Mouse (Mus musculus) neural tube, embryonic 10.5 days (tissue): Measurements from ENCODE around the gene Cyp2j5.
"Not testable (repeated sequence)": the region's sequence is repeated elsewhere in the genome, so short reads cannot be mapped to it uniquely, and the experiment has no call there.

Experiments
- DNase-seq: peaks from one replicate; pipeline ENCODE4 v3.0.0-alpha.2; 2017; ENCODE audit warnings: low spot score; ENCODE audit errors: extremely low spot score

Gene Cyp2j5

GRCm38 (mm10) chr4:96663991-96664390, at the start of gene Cyp2j5:
Gene Cyp2j5 (minus strand): TSS chr4:96664154.
- no peak for DNase-seq

- no peak for DNase-seq
Measured at GRCm38 (mm10) chr4:96705281-96705951, 41.5 kb upstream of the Cyp2j5 start.

- DNase-seq, result no peak
Measured at GRCm38 (mm10) chr4:96698218-96698561, 34.2 kb upstream of the Cyp2j5 start.

- DNase-seq, result peak; percentile 22
Measured at GRCm38 (mm10) chr4:96697511-96698217, 33.7 kb upstream of the Cyp2j5 start.

GRCm38 (mm10) chr4:96696614-96697360, 32.8 kb upstream of the Cyp2j5 start:
- DNase-seq, result peak; percentile 59

- DNase-seq, result no peak
Measured at GRCm38 (mm10) chr4:96687358-96687803, 23.4 kb upstream of the Cyp2j5 start.

GRCm38 (mm10) chr4:96683474-96683873, 19.5 kb upstream of the Cyp2j5 start:
- DNase-seq, result no peak

- no peak for DNase-seq
Measured at GRCm38 (mm10) chr4:96680966-96681365, 17.0 kb upstream of the Cyp2j5 start.

GRCm38 (mm10) chr4:96680233-96680632, 16.3 kb upstream of the Cyp2j5 start:
- DNase-seq, result no peak

GRCm38 (mm10) chr4:96664668-96665454, 907 bp upstream of the Cyp2j5 start:
- no peak for DNase-seq

GRCm38 (mm10) chr4:96635455-96635854, 28.5 kb downstream of the Cyp2j5 start:
- DNase-seq, result no peak

- no peak for DNase-seq
Measured at GRCm38 (mm10) chr4:96622474-96622873, 41.5 kb downstream of the Cyp2j5 start.

- no peak for DNase-seq
Measured at GRCm38 (mm10) chr4:96591791-96592150, 72.2 kb downstream of the Cyp2j5 start.

GRCm38 (mm10) chr4:96590911-96591790, 72.8 kb downstream of the Cyp2j5 start, which contains the start of gene Cyp2j9:
Gene Cyp2j9 (minus strand): TSS chr4:96591578.
- DNase-seq, result peak; percentile 26

GRCm38 (mm10) chr4:96581425-96582088, 82.4 kb downstream of the Cyp2j5 start:
- no peak for DNase-seq

- DNase-seq, result not testable (repeated sequence)
Measured at GRCm38 (mm10) chr4:96580351-96580750, 83.6 kb downstream of the Cyp2j5 start.
